Mouse (Mus musculus): ENCODE measurements around the gene Ano6.

Gene Ano6

GRCm38 (mm10) chr15:95855051-95855844 is 64.6 kb downstream of the Ano6 start:
- no peak for DNase-seq (ENCODE audit: extremely low read depth, low read depth)

- no peak for DNase-seq (ENCODE audit: extremely low read depth, low read depth)
Observed at GRCm38 (mm10) chr15:95855953-95856352, 65.3 kb downstream of the Ano6 start.

DNA sequence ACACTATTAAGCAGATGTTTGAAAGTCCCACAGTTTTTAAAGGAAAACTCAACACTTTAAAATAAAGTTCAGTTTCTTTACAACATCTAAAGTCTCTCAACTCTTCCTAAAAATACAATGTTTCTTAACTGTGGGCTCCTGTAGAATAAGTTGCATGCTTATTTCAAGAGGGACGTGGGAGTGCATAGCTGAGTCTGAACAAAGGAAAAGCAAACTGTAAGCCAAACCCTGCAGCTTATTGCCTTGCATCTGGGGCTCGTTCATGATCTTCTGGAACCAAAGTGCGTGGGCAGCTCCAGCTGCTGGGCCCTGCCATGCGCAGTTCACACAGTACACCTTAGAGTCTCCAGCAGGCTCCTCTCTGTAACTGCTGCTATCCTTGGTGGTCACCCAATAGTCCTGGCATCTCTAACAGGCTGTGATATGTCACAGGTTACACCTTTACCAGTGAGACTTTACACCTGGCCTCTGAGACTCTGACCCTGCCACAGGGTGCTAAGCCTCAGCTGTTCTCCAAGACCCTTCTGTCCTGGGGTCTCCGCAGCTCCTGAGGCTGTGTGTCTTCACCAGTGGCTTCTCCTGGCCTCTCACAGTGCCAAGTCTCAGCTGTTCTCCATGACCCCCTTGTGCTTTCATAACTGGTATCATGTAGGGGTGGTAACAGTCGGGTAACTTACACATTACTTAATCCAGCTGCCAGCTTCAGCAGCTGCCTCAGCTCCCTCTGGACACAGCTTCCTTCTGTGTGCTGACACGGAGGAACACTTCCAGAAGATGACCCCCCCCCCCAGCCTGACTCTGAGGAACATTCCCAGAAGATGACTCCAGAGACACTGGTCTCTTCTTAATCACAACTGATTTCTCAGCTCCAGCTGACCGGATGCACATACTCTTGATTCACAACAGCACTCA is 66.3 kb downstream of the Ano6 start:
- DNase-seq (ENCODE audit: extremely low read depth, low read depth): no peak

DNA sequence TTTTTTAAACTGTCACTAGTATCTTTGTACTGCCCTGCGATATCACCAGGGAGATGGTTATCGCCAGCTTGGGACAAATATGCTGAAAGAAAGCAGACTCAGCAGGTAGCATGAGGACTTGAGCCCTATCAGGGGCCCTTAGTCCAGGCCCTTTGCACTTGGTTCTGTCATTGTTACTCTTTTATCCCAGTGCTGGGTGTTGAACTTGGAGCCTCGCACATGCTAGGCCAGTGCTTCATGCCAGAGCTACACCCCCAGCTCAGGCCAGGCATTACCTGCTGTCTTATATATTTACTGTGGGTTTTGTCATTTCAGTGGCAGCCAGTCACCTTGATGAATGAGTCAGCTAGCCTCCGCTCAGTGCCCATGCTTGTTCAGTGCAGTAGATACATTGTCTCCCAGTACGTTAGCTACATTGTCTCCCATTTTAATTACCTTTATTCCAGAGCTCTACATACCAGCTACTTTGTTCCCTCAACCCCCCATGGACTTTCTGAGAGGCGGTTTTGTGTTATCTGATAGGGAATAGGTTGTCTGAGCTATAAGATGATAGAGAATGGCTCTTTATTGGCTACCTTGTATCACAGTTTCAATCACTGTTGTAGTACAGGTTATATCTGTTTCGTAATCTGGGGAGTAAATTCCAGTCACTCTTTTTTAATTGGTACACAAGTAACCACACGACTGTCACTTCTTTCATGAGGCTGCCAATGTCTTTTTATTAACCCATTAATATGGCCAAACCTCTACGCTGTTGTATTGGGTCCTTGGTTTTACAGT is 68.4 kb downstream of the Ano6 start:
- no peak for DNase-seq (ENCODE audit: extremely low read depth, low read depth)

DNA sequence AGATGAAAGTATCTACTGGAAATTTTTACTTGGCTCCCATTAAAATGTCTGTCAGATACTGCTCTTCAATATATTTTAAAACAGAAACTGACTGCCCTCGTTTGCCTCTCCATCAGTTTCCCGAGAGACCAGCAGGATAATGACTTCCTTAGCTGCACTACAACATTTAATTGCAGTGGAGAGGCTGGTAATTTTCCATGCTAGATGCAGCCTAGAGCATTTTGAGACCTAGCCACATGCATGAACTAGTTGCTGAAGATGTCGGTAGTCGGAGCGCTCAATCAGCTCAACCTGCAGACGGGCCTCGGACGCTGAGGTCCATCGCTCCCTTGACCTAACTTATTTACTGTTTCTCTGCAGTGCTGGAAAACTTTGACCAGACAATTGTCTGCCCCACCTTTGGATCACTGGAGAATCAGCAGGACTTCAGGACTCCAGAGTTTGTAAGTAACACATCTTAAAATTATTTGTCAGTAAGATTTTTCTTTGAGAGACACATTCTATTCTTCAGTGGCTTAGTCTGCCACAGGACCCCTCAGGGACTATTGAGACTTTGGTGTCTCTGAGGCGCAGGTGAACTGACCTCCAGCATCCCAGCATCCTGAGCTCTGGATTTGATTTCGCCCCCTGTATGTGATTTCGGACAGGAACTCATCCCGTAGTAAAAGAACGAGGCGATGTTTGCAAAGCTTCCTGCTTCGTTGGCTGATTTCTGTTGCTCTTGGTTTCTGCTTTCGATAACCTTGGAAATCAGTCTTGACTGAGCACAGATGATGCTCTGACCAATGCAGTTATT is 73.4 kb downstream of the Ano6 start:
- DNase-seq (ENCODE audit: extremely low read depth, low read depth): no peak

DNA sequence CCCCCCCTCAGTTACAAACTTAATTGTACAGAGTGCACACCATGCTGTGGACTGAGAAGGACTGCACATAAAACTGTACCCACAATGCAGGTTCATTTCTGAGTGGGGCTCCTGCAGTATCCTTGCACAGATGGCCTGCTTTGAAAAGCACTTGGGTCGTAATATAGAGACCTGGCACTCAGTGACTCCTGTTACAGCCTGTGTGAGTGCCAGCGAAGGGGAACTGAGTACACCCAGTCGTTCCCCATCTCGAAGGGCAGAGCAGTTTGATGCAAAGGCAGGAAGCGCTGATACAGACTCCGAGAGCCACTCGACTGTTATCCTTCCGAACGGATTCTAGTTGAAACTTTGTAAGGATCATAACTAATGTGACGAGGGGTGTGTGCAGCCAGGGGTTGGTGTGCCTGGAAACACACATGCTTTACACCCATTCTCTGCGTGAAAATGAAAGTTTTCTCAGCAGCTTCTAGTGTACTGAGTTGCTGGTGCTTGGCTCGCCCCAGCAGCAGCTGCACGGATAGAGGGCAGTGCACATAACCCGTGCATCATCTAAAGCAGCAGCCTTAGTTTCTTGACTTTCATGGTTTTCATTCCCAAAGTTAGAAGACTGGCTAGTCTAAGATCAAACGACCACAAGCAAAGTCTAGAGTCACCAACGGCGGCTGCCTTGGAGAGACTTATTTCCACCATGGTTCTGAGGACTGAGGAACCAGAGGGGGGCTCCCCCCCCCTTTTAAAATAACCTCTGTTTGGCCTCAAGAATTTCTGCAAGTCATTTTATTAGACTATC is 74.9 kb downstream of the Ano6 start:
- DNase-seq (ENCODE audit: extremely low read depth, low read depth): no peak

GRCm38 (mm10) chr15:95868172-95868571 is 77.5 kb downstream of the Ano6 start:
- DNase-seq (ENCODE audit: extremely low read depth, low read depth): no peak

DNA sequence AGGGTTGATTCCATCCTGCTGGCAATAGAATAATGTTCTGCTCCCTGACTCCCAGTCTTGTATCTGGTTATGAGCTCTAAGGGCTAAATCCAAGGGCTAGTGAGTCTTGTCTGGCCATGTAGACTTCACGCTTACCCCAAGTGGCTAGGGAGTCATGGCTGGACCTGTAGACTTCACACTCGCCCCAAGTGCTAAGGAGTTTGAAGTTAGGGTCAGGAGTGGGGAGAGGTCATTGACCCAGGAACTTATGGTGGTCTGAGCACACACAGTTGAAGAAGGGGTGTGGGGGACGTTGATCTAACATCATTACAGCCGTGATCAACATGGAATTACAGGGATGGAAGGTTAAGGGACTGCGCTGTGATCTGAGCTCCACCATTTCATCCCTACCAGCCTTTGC is 79.0 kb downstream of the Ano6 start:
- no peak for DNase-seq (ENCODE audit: extremely low read depth, low read depth)

DNA sequence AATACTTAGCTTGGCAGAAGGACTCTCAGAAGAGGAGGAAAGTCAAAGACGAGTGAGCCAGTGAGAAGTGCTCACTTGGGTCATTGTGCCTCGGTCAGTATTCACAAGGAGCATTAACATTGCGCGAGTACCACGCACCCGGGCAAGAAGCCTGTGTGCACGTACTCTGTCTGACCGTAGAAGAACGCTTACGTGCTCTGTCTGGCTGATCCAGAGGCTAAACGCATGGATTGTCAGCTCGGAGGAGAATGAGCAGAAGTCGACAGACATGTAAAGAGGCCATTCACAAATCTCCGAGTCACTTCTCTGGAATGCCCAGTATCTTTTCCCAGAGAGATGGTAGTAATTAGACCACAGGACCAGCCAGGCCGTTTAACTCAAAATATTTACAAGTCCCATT is 81.0 kb downstream of the Ano6 start:
- no peak for DNase-seq (ENCODE audit: extremely low read depth, low read depth)

DNA sequence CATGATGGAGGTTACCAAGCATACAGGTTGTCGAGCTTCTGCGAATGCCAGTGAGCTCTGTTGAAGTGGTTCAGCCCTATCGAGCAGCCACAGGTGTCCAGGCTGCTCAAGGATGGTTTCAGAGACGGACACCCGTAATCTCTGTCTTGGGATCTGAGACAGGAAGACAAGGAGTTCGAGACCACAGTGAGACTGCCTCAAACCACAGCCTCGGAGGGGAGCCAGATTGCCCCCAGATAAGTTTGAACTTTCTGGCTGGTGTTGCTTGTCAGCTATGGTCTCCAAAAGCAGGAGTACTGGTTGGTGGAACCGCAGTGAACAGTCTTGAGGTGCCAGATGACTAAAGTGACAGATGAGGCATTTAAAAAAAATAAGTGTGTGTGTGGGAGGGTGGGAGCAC is 81.8 kb downstream of the Ano6 start:
- no peak for DNase-seq (ENCODE audit: extremely low read depth, low read depth)

- DNase-seq (ENCODE audit: extremely low read depth, low read depth): no peak
Observed at GRCm38 (mm10) chr15:95873276-95873675, 82.6 kb downstream of the Ano6 start.

- no peak for DNase-seq (ENCODE audit: extremely low read depth, low read depth)
Observed at GRCm38 (mm10) chr15:95874216-95874615, 83.6 kb downstream of the Ano6 start.

GRCm38 (mm10) chr15:95874726-95875125 is 84.1 kb downstream of the Ano6 start:
- no peak for DNase-seq (ENCODE audit: extremely low read depth, low read depth)

DNA sequence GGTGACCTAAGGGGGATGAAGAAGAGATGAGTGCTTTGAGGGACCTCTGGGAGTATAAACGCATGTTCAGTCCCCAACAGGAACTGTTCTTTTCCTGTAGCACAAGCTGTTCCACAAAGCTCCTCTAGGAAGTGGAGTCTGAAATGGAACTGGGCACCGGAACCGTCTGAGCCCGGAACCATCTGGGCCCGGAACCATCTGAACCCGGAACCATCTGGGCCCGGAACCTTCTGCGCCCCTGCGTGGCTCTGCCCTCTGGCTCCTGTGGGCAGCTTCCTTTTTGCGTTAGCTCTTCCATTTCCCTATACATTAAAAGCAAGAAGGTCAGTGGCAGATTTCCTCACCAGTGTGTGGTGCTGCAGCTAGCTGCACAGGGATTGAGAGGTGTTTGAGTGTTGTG is 85.3 kb downstream of the Ano6 start:
- no peak for DNase-seq (ENCODE audit: extremely low read depth, low read depth)

DNA sequence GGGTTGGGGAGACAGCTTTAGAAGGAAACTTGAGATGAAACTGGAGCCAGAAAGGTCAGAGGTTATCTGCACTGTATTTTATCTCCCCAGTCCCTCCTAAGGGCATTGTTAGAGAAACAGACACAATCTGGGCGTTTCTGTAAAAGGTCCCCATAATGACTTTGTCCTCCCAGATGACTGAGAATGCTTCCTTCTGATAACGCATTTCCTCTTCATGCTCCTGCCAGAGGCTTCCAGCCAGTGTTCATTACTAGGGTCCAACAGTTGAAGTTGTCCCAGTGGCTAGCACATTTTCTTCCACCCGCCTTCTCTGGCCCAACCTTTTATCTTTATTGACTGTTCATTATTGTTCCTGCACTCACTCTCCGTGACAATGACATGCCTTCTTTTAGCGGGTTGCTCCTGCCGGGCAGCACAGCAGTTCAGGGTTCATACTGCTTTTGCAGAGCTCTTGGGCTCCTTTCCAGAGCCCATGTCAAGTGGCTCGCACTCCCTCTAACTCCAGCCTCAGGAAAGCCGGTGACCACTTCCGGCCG is 90.0 kb downstream of the Ano6 start:
- DNase-seq (ENCODE audit: extremely low read depth, low read depth): peak; percentile 87

- no peak for DNase-seq (ENCODE audit: extremely low read depth, low read depth)
Observed at GRCm38 (mm10) chr15:95882436-95882835, 91.8 kb downstream of the Ano6 start.

- DNase-seq (ENCODE audit: extremely low read depth, low read depth): peak; percentile 87
Observed at GRCm38 (mm10) chr15:95883559-95883958, 92.9 kb downstream of the Ano6 start.

DNA sequence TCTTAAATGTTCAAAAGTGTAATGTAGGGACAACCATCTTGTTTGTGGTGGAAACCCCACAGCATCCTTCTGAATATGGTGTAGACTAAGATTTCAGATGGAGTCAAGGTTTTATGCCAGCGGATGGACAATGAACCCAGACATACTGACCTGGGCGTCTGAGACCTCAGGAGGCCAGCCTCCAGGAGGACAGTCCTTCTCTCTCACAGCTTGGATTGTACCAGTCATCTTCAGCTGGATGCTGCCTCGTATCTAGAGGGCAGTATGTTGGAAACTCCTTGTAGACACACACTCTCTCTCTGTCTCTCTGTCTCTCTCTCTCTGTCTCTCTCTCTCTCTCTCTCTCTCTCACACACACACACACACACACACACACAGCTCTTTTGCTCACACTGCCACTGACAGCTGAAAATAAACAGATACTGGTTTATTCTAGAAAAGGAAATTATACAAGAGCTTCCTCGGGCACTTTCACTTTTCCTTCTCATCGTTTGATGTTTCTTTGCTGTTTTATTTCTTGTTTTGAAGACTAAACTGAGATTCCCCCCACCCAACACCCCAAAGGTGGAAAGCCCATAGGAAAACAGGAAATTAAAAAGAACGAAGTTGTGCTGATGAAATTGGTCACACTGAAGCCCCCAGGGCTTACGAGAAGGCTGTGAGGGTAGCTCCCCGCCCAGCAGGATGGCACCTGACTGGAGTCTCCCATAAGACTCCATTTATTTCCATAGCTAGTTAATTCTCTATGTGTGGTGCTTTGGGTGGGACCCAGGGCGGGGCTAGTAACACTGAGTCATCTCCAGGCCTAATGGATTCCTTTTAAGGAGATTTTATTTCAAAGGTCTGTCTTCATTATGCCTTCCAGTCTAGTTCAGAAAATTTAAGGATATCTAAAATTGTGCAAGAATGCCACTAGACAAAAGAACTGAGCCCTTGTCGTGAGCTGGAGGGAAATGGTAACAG is 94.3 kb downstream of the Ano6 start:
- no peak for DNase-seq (ENCODE audit: extremely low read depth, low read depth)

Data from MEL-GATA-1-ER (cell line).